Mouse (Mus musculus): ENCODE measurements around the gene Pcbp4. TPM values are rescaled to one million over a fixed set of nuclear protein-coding genes. Genes with fewer than 3 reads are reported as not detected.
A peak's percentile ranks its signal among the peaks of the same experiment; 100 is the strongest.

The Pcbp4 gene
- total RNA-seq, 2 experiments from 2014 or later = 181 to 197 TPM

- intact Hi-C loops (cut with DNase I) = no loop called here
- DNase-seq (ENCODE audit: low spot score in 2 of 2) = no peak
Measured at GRCm38 (mm10) chr9:106461026-106461415, 7.9 kb downstream of the Pcbp4 start.

- no peak for DNase-seq (ENCODE audit: low spot score in 2 of 2)
- intact Hi-C loops (cut with DNase I) = no loop called here
Measured at GRCm38 (mm10) chr9:106461641-106462429, 8.7 kb downstream of the Pcbp4 start.

- intact Hi-C loops (cut with DNase I) = no loop called here
Measured at GRCm38 (mm10) chr9:106462430-106462800, 9.3 kb downstream of the Pcbp4 start.

GRCm38 (mm10) chr9:106463122-106464063 is 10.3 kb downstream of the Pcbp4 start:
- intact Hi-C loops (cut with DNase I) = no loop called here
- DNase-seq (ENCODE audit: low spot score in 2 of 2) = no peak

More at GRCm38 (mm10) chr9:106462430-106462800, 9.3 kb downstream of the Pcbp4 start:
- no peak for DNase-seq (ENCODE audit: low spot score in 2 of 2)

GRCm38 (mm10) chr9:106464751-106465541 is 11.9 kb downstream of the Pcbp4 start:
- DNase-seq (ENCODE audit: low spot score in 2 of 2) = peak; percentile 79 to 83

GRCm38 (mm10) chr9:106465571-106466200 is 12.6 kb downstream of the Pcbp4 start, which contains the start of gene Gpr62:
TSS of gene Gpr62 (minus strand) at chr9:106465938.
- intact Hi-C loops (cut with DNase I) = no loop called here
- DNase-seq (ENCODE audit: low spot score in 2 of 2) = peak in 1 of 2 experiments; percentile 48

More at GRCm38 (mm10) chr9:106464751-106465541, 11.9 kb downstream of the Pcbp4 start:
- intact Hi-C loops (cut with DNase I) = no loop called here

GRCm38 (mm10) chr9:106466721-106467120 is 13.6 kb downstream of the Pcbp4 start:
- DNase-seq (ENCODE audit: low spot score in 2 of 2) = no peak
- intact Hi-C loops (cut with DNase I) = no loop called here

- intact Hi-C loops (cut with DNase I) = no loop called here
- DNase-seq (ENCODE audit: low spot score in 2 of 2) = no peak
Measured at GRCm38 (mm10) chr9:106467746-106468145, 14.7 kb downstream of the Pcbp4 start.

GRCm38 (mm10) chr9:106469317-106469716 is 16.2 kb downstream of the Pcbp4 start:
- no peak for DNase-seq (ENCODE audit: low spot score in 2 of 2)
- intact Hi-C loops (cut with DNase I) = no loop called here

GRCm38 (mm10) chr9:106469776-106470175 is 16.7 kb downstream of the Pcbp4 start:
- DNase-seq (ENCODE audit: low spot score in 2 of 2) = no peak
- intact Hi-C loops (cut with DNase I) = no loop called here

- peak in 1 of 2 experiments; percentile 18 for DNase-seq (ENCODE audit: low spot score in 2 of 2)
- intact Hi-C loops (cut with DNase I) = no loop called here
Measured at GRCm38 (mm10) chr9:106470991-106471750, 18.1 kb downstream of the Pcbp4 start.

- intact Hi-C loops (cut with DNase I) = no loop called here
Measured at GRCm38 (mm10) chr9:106471892-106472291, 18.8 kb downstream of the Pcbp4 start.

GRCm38 (mm10) chr9:106472321-106472720 is 19.2 kb downstream of the Pcbp4 start:
- intact Hi-C loops (cut with DNase I) = no loop called here
- DNase-seq (ENCODE audit: low spot score in 2 of 2) = peak in 1 of 2 experiments; percentile 19

More at GRCm38 (mm10) chr9:106471892-106472291, 18.8 kb downstream of the Pcbp4 start:
- peak in 1 of 2 experiments; percentile 42 for DNase-seq (ENCODE audit: low spot score in 2 of 2)

- peak in 1 of 2 experiments; percentile 3 for DNase-seq (ENCODE audit: low spot score in 2 of 2)
- intact Hi-C loops (cut with DNase I) = no loop called here
Measured at GRCm38 (mm10) chr9:106473081-106473752, 20.1 kb downstream of the Pcbp4 start.

GRCm38 (mm10) chr9:106473753-106474105 is 20.6 kb downstream of the Pcbp4 start:
- no peak for DNase-seq (ENCODE audit: low spot score in 2 of 2)
- intact Hi-C loops (cut with DNase I) = no loop called here

GRCm38 (mm10) chr9:106474456-106474855 is 21.4 kb downstream of the Pcbp4 start:
- intact Hi-C loops (cut with DNase I) = no loop called here
- peak in 1 of 2 experiments; percentile 45 for DNase-seq (ENCODE audit: low spot score in 2 of 2)

- intact Hi-C loops (cut with DNase I) = loop anchor here (5.0 kb wide), 1 partner anchor 188 kb away; no protein-coding TSS in a partner anchor
- no peak for DNase-seq (ENCODE audit: low spot score in 2 of 2)
Measured at GRCm38 (mm10) chr9:106475046-106475445, 22.0 kb downstream of the Pcbp4 start.

- intact Hi-C loops (cut with DNase I) = loop anchor here (2.0 to 5.0 kb wide), 3 partner anchors 27 to 188 kb away; partner anchors contain the start of gene Rpl29
- DNase-seq (ENCODE audit: low spot score in 2 of 2) = no peak
Measured at GRCm38 (mm10) chr9:106475663-106476001, 22.5 kb downstream of the Pcbp4 start, which contains the start of gene Rrp9. TSS of gene Rrp9 (plus strand) at chr9:106475963.

Measured in left cerebral cortex, postnatal 36 days (tissue).